Mouse (Mus musculus) G1E (cell line): ENCODE data around the gene Hpf1.

Experiments
- CTCF ChIP-seq: IDR thresholded peaks from 2 replicates; pipeline ENCODE4 v1.5.1; 2012; ENCODE audit warnings: low read depth, low read length, inconsistent platforms, mixed read lengths
- GATA1 ChIP-seq: IDR thresholded peaks from 2 replicates; pipeline ENCODE4 v1.6.1; 2012; ENCODE audit warnings: borderline replicate concordance, low read length, inconsistent platforms, mixed read lengths
- POLR2AphosphoS5 ChIP-seq: IDR thresholded peaks from 2 replicates; pipeline ENCODE4 v1.6.1; 2012; ENCODE audit warnings: low read depth, low read length, inconsistent platforms; ENCODE audit not compliant: insufficient replicate concordance
- TAL1 ChIP-seq: conservative IDR thresholded peaks from 2 replicates; pipeline ENCODE4 v1.6.1; 2012; ENCODE audit warnings: low read depth, low read length, inconsistent platforms, mixed read lengths

DNA sequence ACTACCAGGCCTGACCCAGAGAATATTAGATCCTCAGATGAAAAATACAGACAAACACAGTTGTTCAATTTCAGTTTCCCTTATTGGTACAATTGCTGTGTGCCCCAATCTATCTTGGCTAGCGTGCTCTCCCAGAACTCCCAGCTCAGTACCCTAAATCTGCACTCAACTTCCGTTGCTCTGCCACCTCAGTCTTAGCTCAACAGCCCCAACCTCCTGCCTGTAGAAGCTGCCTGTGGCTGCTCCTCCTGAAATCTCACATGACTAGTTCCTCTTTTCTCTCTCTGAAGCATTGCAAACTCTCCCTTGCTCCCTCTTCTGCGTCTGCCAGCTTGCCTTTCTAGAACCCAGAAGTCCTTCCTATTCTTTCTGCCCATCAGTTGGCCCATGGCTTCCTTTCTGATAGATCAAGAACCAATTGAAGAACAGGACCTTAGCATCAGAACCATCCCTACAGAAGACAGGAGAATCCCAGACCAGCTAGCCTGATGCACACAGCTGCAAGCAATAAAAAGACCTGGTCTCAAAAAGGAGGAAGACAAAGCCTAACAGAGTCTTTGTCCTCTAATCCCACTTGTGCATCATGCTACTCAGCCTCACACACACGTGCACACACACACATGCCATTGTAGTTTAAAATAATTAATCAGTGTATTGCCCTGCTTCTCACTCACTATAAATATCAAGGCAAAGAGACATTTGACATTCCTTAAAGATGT, 6.6 kb upstream of the Hpf1 start:
- TF ChIP-seq CTCF (no peak), GATA1 (no peak), TAL1 (no peak), POLR2AphosphoS5 (no peak)
